Mouse (Mus musculus) limb, embryonic 12.5 days (tissue): ENCODE data around the gene Ugt1a2. TPM values are rescaled to one million over a fixed set of nuclear protein-coding genes. Genes with fewer than 3 reads are reported as not detected.
A peak's percentile ranks its signal among the peaks of the same experiment; 100 is the strongest.
"Not testable (repeated sequence)": the region's sequence is repeated elsewhere in the genome, so short reads cannot be mapped to it uniquely, and the experiment has no call there.

Experiments
- ATAC-seq: fragments of 200-750 bp; cut with Nextera tagmentation; 2 replicates; pipeline ENCODE4 v1.8.0; 2017; ENCODE audit warnings: low read depth, moderate TSS enrichment; ENCODE audit not compliant: insufficient number of reproducible peaks, insufficient read depth, low FRiP score, low TSS enrichment
- H3K27ac ChIP-seq: fragments of 300-500 bp; sonication (generic); 2 replicates; pipeline ENCODE4 v1.5.1; 2016; ENCODE audit warnings: mild to moderate bottlenecking, moderate library complexity
- H3K27me3 ChIP-seq: fragments of 300-500 bp; sonication (generic); 2 replicates; pipeline ENCODE4 v1.6.1; 2016; ENCODE audit warnings: mild to moderate bottlenecking, moderate library complexity
- H3K36me3 ChIP-seq: fragments of 300-500 bp; sonication (generic); 2 replicates; pipeline ENCODE4 v1.6.1; 2016; ENCODE audit warnings: mild to moderate bottlenecking, moderate library complexity
- H3K4me1 ChIP-seq: fragments of 300-500 bp; sonication (generic); replicated peaks from 2 replicates; pipeline ENCODE4 v1.6.1; 2016
- H3K4me2 ChIP-seq: fragments of 300-500 bp; sonication (generic); 2 replicates; pipeline ENCODE4 v1.6.1; 2016; ENCODE audit warnings: mild to moderate bottlenecking, moderate library complexity
- H3K4me3 ChIP-seq: fragments of 300-500 bp; sonication (generic); replicated peaks from 2 replicates; pipeline ENCODE4 v1.5.1; 2016; ENCODE audit warnings: mild to moderate bottlenecking
- H3K9ac ChIP-seq: fragments of 300-500 bp; sonication (generic); replicated peaks from 2 replicates; pipeline ENCODE4 v1.6.1; 2016; ENCODE audit warnings: mild to moderate bottlenecking, moderate library complexity
- H3K9me3 ChIP-seq: fragments of 300-500 bp; sonication (generic); 2 replicates; pipeline ENCODE4 v1.6.1; 2016; ENCODE audit warnings: mild to moderate bottlenecking, moderate library complexity
- WGBS: fragments of 180-500 bp; shearing (Covaris S2); methylation state at CpG from one replicate; pipeline ENCODE4 v1.1.7; 2016; 5-methylcytosine and 5-hydroxymethylcytosine counted together
- polyA plus RNA-seq: library from polyadenylated mRNA; unstranded; fragments of >200 nt; fragmentation: Nextera tagmentation; extraction: Ambion mirVana; gene quantifications from 2 replicates; pipeline ENCODE4 v1.2.1, GENCODE M21; 2016

Gene Ugt1a2
- not detected in 2 replicates for polyA plus RNA-seq

DNA sequence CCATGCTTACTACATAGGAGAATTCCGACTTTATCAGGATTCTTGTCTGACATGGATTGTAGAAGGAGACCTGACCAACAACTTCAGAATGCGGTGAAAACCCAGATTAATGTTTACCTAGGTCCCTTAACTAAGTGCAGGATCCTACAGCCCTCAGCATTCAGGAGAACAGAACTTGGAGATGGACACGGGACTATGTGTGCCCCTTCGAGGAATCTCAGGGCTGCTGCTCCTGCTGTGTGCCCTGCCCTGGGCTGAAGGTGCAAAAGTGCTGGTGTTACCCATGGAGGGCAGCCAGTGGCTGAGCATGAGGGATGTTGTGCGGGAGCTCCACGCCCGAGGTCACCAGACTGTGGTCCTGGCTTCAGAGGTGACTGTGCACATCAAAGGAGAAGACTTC is at the start of gene Ugt1a2:
TSS of gene Ugt1a2 (plus strand) at position 146 of the 400 bp plus-strand sequence.
- peaks cover 16% of the 10 kb centered on the region for H3K9me3 ChIP-seq
- no peak within 1 kb of the TSS for H3K4me2 ChIP-seq
- no peak within 1 kb of the TSS for H3K9ac ChIP-seq
- 85% methylated on average over 7 of the region's 7 CpGs for WGBS
- no peaks in the 10 kb centered on the region for H3K27me3 ChIP-seq
- H3K36me3 ChIP-seq = no peaks in the 10 kb centered on the region
- 0 out of 2 replicates have a peak, but pooled peaks cover 4% of the 10 kb centered on the region for H3K4me1 ChIP-seq
- H3K27ac ChIP-seq = no peak within 1 kb of the TSS
- ATAC-seq = no peak
- no peak within 1 kb of the TSS for H3K4me3 ChIP-seq

DNA sequence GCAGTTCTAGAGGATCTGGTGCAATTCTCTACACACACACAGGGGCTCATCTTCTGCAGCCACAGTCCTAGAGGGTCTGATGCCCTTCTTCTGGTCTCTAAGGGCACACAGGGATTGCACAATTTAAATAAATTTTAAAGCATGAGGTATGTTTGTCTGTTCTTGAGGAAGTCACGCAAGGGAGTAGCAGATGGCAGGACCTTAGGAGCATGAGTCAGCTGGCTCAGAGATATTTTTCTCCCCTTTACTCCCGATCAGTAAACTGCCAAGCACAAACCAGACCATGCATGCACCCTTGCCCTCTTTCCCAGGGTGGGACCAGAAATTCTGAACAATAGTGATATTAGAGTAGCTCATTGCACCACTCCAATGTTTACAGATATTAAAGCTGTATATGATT is 42.0 kb upstream of the Ugt1a2 start:
- H3K27ac ChIP-seq = no peak overlapping the region
- H3K9ac ChIP-seq = no peak overlapping the region
- H3K9me3 ChIP-seq = no peaks in the 10 kb centered on the region
- no peak overlapping the region for H3K4me2 ChIP-seq
- H3K4me1 ChIP-seq = no peaks in the 10 kb centered on the region
- no peaks in the 10 kb centered on the region for H3K36me3 ChIP-seq
- ATAC-seq = no peak
- no peak overlapping the region for H3K4me3 ChIP-seq
- WGBS = 89% methylated on average over 2 of the region's 2 CpGs
- H3K27me3 ChIP-seq = no peaks in the 10 kb centered on the region

DNA sequence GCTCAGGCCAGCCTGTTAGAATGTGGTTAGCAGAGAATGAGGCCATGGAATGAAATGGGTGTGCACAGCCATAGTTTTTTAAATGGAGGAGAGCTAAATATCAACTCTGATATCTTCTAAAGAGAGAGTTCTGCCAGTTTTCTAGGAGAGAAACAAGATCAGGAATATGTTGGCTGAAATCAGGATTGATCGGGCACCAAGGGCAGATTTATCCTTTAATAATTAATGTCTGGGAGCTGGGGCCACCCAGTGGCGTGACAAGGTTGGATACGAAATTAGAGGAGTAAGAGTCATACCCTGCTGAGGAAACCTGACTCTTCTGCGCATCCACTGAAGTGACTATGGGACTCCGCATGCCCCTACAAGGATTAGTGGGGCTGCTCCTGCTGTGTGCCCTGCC is 34.7 kb upstream of the Ugt1a2 start, which contains the start of gene Ugt1a5:
TSS of gene Ugt1a5 (plus strand) at position 302 of the 400 bp plus-strand sequence.
- Histone ChIP-seq H3K4me3 (no peak within 1 kb of the TSS), H3K4me2 (no peak within 1 kb of the TSS), H3K36me3 (no peaks in the 10 kb centered on the region), H3K27ac (no peak within 1 kb of the TSS), H3K9ac (no peak within 1 kb of the TSS), H3K4me1 (no peaks in the 10 kb centered on the region), H3K9me3 (no peaks in the 10 kb centered on the region), H3K27me3 (no peaks in the 10 kb centered on the region)
- WGBS = 72% methylated on average over 5 of the region's 5 CpGs
- no peak for ATAC-seq

- WGBS = 86% methylated on average over 7 of the region's 7 CpGs
- ATAC-seq = not testable (repeated sequence)
Observed at GRCm38 (mm10) chr1:88172190-88172589, 28.2 kb upstream of the Ugt1a2 start.

GRCm38 (mm10) chr1:88179657-88180056 is 20.7 kb upstream of the Ugt1a2 start:
- Histone ChIP-seq H3K4me2 (no peak overlapping the region), H3K27ac (no peak overlapping the region), H3K9me3 (peaks cover 25% of the 10 kb centered on the region), H3K27me3 (no peaks in the 10 kb centered on the region), H3K4me3 (no peak overlapping the region), H3K36me3 (no peaks in the 10 kb centered on the region), H3K9ac (no peak overlapping the region), H3K4me1 (no peaks in the 10 kb centered on the region)
- 89% methylated on average over 1 of the region's 1 CpGs for WGBS
- ATAC-seq = no peak

More at GRCm38 (mm10) chr1:88172190-88172589, 28.2 kb upstream of the Ugt1a2 start:
- H3K9me3 ChIP-seq = peaks cover 11% of the 10 kb centered on the region
- not testable (repeated sequence) for H3K4me1 ChIP-seq, H3K9ac ChIP-seq, H3K4me2 ChIP-seq, H3K27ac ChIP-seq, H3K4me3 ChIP-seq, H3K27me3 ChIP-seq, H3K36me3 ChIP-seq

DNA sequence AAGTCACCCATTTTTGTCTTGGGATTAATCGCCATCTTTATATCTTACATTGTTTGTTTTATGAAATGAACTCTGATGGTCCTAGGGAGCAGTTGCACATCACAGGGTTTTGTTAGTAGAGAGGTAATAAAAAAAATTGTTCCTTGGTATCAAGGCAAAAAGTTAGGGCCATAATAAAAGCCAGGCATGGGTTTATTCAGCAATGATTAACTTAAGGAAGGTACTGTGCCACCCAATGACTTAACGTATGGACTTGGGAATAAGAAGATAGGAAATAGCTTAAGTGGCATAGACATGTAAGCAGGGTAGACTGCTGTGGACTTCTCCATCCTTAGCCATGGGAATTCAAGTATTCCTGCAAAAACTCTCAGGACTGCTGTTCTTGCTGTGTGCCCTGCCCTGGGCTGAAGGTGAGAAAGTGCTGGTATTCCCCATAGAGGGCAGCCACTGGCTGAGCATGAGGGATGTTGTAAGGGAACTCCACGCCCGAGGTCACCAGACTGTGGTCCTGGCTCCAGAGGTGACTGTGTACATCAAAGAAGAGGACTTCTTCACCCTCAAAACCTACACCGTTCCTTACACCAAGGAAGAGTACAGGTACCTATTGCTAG is 14.0 kb upstream of the Ugt1a2 start:
- Histone ChIP-seq H3K4me3 (no peak overlapping the region), H3K27ac (no peak overlapping the region), H3K4me2 (no peak overlapping the region), H3K27me3 (no peaks in the 10 kb centered on the region), H3K9ac (no peak overlapping the region), H3K36me3 (no peaks in the 10 kb centered on the region), H3K9me3 (no peaks in the 10 kb centered on the region), H3K4me1 (no peaks in the 10 kb centered on the region)
- WGBS = 83% methylated on average over 5 of the region's 5 CpGs
- no peak for ATAC-seq

DNA sequence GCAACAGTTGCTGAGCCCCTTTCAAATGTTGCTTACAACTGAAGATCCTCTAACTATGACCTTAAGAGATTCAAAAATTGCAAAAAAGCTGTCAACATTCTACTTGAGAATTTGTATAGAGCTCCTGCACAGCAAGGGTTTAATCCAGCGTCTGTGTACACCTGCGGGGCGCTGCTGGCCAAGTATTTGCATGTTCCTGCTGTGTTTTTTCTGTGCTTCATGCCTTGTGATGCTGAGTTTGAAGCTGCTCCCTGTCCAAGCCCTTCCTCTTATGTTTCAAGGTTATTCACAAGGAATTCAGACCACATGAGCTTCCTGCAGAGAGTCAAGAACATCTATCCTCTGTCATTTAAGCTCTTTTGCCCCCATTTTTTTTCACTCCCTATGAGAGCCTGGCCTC is 8.3 kb upstream of the Ugt1a2 start:
- H3K4me1 ChIP-seq = no peaks in the 10 kb centered on the region
- H3K4me2 ChIP-seq = no peak overlapping the region
- H3K9me3 ChIP-seq = no peaks in the 10 kb centered on the region
- H3K4me3 ChIP-seq = no peak overlapping the region
- no peak overlapping the region for H3K9ac ChIP-seq
- ATAC-seq = no peak
- WGBS = 72% methylated on average over 3 of the region's 3 CpGs
- H3K36me3 ChIP-seq = no peaks in the 10 kb centered on the region
- H3K27ac ChIP-seq = no peak overlapping the region
- H3K27me3 ChIP-seq = no peaks in the 10 kb centered on the region

DNA sequence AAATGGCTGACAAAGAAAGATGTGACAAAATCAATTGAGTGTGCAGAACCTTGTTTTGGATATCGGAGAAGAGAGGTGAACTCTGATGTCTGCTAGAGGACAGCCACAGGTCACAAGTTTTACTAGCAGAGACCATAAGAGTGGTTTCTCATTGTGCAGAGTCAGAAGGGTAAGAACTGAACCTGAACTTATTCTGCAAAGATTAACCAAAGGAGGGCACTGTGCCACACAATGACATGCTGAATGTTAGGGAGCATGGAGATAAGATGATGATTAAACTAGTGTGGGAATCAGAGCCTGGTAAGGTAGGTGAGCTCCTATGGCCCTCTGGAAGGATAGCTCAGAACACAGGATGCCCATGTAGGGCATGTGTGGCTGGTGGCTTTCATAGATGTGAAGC is 4.7 kb upstream of the Ugt1a2 start:
- no peaks in the 10 kb centered on the region for H3K36me3 ChIP-seq
- no peaks in the 10 kb centered on the region for H3K27me3 ChIP-seq
- no peak overlapping the region for H3K9ac ChIP-seq
- no peaks in the 10 kb centered on the region for H3K4me1 ChIP-seq
- H3K27ac ChIP-seq = no peak overlapping the region
- H3K9me3 ChIP-seq = no peaks in the 10 kb centered on the region
- ATAC-seq = no peak
- no peak overlapping the region for H3K4me3 ChIP-seq
- 89% methylated on average over 1 of the region's 1 CpGs for WGBS
- H3K4me2 ChIP-seq = no peak overlapping the region

- no peak overlapping the region for H3K4me2 ChIP-seq
- WGBS = 73% methylated on average over 3 of the region's 3 CpGs
- H3K27ac ChIP-seq = no peak overlapping the region
- H3K4me3 ChIP-seq = no peak overlapping the region
- H3K9ac ChIP-seq = no peak overlapping the region
- H3K27me3 ChIP-seq = no peaks in the 10 kb centered on the region
- no peaks in the 10 kb centered on the region for H3K4me1 ChIP-seq
- H3K36me3 ChIP-seq = no peaks in the 10 kb centered on the region
- H3K9me3 ChIP-seq = no peaks in the 10 kb centered on the region
- ATAC-seq = no peak
Observed at GRCm38 (mm10) chr1:88197443-88197842, 3.0 kb upstream of the Ugt1a2 start.

- Histone ChIP-seq H3K4me3 (no peak overlapping the region), H3K9me3 (peaks cover 15% of the 10 kb centered on the region), H3K36me3 (no peaks in the 10 kb centered on the region), H3K4me1 (0 out of 2 replicates have a peak, but pooled peaks cover under 1% of the 10 kb centered on the region), H3K9ac (no peak overlapping the region), H3K27ac (no peak overlapping the region), H3K27me3 (no peaks in the 10 kb centered on the region), H3K4me2 (no peak overlapping the region)
- 83% methylated on average over 2 of the region's 2 CpGs for WGBS
- ATAC-seq = no peak
Observed at GRCm38 (mm10) chr1:88199996-88200395, 405 bp upstream of the Ugt1a2 start.

DNA sequence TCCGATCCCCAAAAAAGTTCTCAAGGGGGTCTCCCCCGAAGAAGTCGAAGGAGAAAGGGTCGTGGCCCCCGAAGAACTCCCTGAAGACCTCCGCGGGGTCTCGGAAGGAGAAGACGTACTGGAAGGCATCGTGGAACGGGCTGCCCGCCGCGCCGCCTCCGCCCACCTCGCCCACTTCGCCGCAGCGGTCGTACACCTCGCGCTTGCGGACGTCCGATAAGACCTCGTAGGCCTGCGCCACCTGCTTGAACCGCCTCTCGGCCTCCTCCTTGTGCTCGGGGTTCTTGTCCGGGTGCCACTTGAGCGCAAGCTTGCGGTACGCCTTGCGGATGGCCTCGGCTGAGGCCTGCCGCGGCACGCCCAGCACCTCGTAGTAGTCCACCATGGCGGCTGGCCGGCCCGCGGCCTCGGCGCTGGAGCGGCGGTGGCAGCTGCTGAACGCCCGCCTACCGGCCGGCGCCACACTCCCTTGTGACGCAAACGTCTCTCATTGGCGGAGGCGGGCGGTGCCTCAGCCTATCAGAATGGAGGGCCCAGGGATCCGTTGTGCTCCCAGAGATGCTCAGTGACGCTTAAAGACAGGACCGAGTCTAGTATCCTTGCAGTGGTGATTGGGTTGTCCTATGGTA is 5.0 kb downstream of the Ugt1a2 start, which contains the start of gene Dnajb3:
TSS of gene Dnajb3 (minus strand) at position 489 of the 629 bp plus-strand sequence.
- WGBS = 6% methylated on average over 62 of the region's 62 CpGs
- Histone ChIP-seq H3K27ac (peak within 1 kb of the TSS; percentile 24; the same call in 1 of the 2 replicates), H3K4me2 (peak within 1 kb of the TSS; percentile 66), H3K9ac (peak within 1 kb of the TSS; percentile 68), H3K4me3 (peak within 1 kb of the TSS; percentile 45), H3K4me1 (0 out of 2 replicates have a peak, but pooled peaks cover 4% of the 10 kb centered on the region), H3K9me3 (peaks cover 16% of the 10 kb centered on the region), H3K36me3 (no peaks in the 10 kb centered on the region), H3K27me3 (no peaks in the 10 kb centered on the region)
- peak; percentile 99 for ATAC-seq
